Mouse (Mus musculus) ES-E14 (cell line): ENCODE results near the gene Kcnj14.

Source experiments
- CHD2 ChIP-seq: IDR thresholded peaks from 2 replicates; pipeline ENCODE4 v1.6.1; 2014; ENCODE audit warnings: mild to moderate bottlenecking, low read depth, low read length, inconsistent platforms
- HCFC1 ChIP-seq: IDR thresholded peaks from 2 replicates; pipeline ENCODE4 v1.6.1; 2012; ENCODE audit warnings: low read length, inconsistent platforms, borderline replicate concordance; ENCODE audit not compliant: insufficient read depth
- MAFK ChIP-seq: IDR thresholded peaks from 2 replicates; pipeline ENCODE4 v1.6.1; 2014; ENCODE audit warnings: mild to moderate bottlenecking, low read depth, low read length, inconsistent platforms; ENCODE audit not compliant: insufficient read depth
- ZC3H11A ChIP-seq: IDR thresholded peaks from 2 replicates; pipeline ENCODE4 v1.6.1; 2012; ENCODE audit warnings: low read depth, mild to moderate bottlenecking, inconsistent platforms, low read length, borderline replicate concordance

DNA sequence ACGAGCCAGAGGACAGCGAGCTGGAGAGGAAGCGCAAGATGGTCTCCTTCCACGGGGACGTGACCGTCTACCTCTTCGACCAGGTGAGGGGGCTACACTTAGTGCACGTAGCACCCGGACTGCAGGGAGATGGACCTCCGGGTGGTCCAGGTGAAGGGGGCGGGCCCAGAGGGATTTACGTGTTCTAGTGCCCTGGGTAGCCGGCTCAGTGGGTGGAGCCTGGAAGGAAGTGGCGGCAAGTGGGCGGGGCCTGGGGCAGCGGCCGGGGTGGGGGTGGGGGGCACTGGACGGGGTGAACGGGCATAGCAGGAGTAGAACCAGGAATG, 26.1 kb downstream of the Kcnj14 start:
- TF ChIP-seq ZC3H11A = no peak
- no peak for TF ChIP-seq CHD2
- no peak for TF ChIP-seq HCFC1
- no peak for TF ChIP-seq MAFK
